Mouse (Mus musculus) small intestine, adult 2 months (tissue): ENCODE measurements at regions not wholly inside any gene's neighbourhood (a gene's known extent, or its start where the extent isn't known, plus 50 kb on each side); places are given as distances from the start of the nearest gene placed in this dataset.

Experiments used
- CTCF ChIP-seq: fragments of 200-500 bp; IDR thresholded peaks from 2 replicates; pipeline ENCODE4 v1.5.1; 2012; ENCODE audit warnings: low read depth, mild to moderate bottlenecking, control low read depth, inconsistent platforms, low read length, moderate library complexity, mixed read lengths; ENCODE audit not compliant: insufficient replicate concordance, insufficient read length; ENCODE audit errors: extremely low read depth
- POLR2A ChIP-seq: fragments of 200-500 bp; IDR thresholded peaks from 2 replicates; pipeline ENCODE4 v1.6.1; 2012; ENCODE audit warnings: low read depth, mild to moderate bottlenecking, control low read depth, inconsistent platforms, low read length, moderate library complexity

DNA sequence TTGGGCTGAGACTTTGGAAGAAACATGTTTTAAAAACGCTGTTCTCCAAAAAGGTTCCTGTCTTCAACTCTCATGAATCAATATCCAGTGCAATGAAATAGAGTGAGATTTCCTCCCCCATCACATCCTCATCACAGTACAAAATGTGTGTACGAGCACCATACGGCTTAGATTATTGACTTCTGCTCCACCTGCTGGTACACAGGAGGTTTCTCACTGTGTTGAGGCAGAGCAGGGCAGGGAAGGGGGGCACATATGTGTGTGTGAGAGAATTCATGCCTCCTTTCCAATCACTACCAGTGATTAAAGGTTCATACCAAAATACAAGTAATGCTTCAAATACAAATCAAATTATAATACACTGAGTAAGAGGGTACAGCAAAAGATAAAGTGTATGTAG lies 2787.5 kb downstream of the 9330182O14Rik start:
- TF ChIP-seq CTCF (no peak), POLR2A (no peak)
